Mouse (Mus musculus) lung, postnatal 14 days (tissue): Measurements from ENCODE around the gene Dnajc1.

Experiments
- DNase-seq: peaks from one replicate; pipeline ENCODE4 v3.0.0; 2021

The Dnajc1 gene

GRCm38 (mm10) chr2:18188367-18188766, 204.3 kb downstream of the Dnajc1 start:
- DNase-seq, result no peak

- DNase-seq, result no peak
These were observed 209.6 kb downstream of the Dnajc1 start for GRCm38 (mm10) chr2:18183079-18183478.

GRCm38 (mm10) chr2:18181631-18182030, 211.0 kb downstream of the Dnajc1 start:
- no peak for DNase-seq

- DNase-seq, result no peak
These were observed 212.3 kb downstream of the Dnajc1 start for GRCm38 (mm10) chr2:18180323-18180722.

- DNase-seq, result no peak
These were observed 216.4 kb downstream of the Dnajc1 start for GRCm38 (mm10) chr2:18176235-18176634.

GRCm38 (mm10) chr2:18175234-18175633, 217.4 kb downstream of the Dnajc1 start:
- no peak for DNase-seq

- no peak for DNase-seq
These were observed 223.3 kb downstream of the Dnajc1 start for GRCm38 (mm10) chr2:18169174-18169948.

- no peak for DNase-seq
These were observed 227.1 kb downstream of the Dnajc1 start for GRCm38 (mm10) chr2:18165511-18165910.

- no peak for DNase-seq
These were observed 231.6 kb downstream of the Dnajc1 start for GRCm38 (mm10) chr2:18160992-18161391.

- DNase-seq, result no peak
These were observed 233.2 kb downstream of the Dnajc1 start for GRCm38 (mm10) chr2:18159426-18159825.

GRCm38 (mm10) chr2:18156131-18156530, 236.5 kb downstream of the Dnajc1 start:
- DNase-seq, result no peak
